Mouse (Mus musculus) left cerebral cortex, adult 6 months (tissue): ENCODE measurements around the gene Gm5150. TPM values are rescaled to one million over a fixed set of nuclear protein-coding genes. Genes with fewer than 3 reads are reported as not detected.

Experiments used
- long read RNA-seq, 2 experiments: library from polyadenylated mRNA; unstranded; transcript quantifications; one replicate each; pipeline ENCODE4 v2.0.0; 2019 to 2020
- polyA plus RNA-seq: library from polyadenylated mRNA; unstranded; fragments of <200 nt; fragmentation: Nextera tagmentation; gene quantifications from 2 replicates; pipeline ENCODE4 v1.2.3, GENCODE M21; 2021

The Gm5150 gene
- polyA plus RNA-seq = not detected in 2 replicates
- long read RNA-seq, experiment 1 = 0 reads
- long read RNA-seq, experiment 2 = 0 reads

DNA sequence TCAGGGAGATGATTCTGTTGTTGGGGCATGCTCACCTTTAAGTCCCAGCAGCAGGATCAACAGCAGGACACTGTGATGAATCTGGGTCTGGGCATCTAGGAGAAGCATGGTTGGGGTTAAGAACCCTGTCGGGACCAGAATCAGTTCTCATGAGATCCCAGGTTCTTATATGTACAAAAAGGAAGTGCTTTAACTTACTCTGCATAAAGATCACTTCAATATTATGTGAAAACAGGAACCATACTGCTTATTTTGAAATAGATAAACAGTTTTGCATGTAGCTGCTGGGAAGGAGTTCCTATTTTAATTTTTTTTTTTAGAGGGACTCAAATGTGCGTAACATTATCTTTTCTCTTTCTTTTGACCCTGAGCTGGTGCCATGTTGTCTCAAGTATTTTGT, at the start of gene Gm5150:
Gene Gm5150 (minus strand): TSS at position 223 of the 400 bp plus-strand sequence.

Other genes with a start within 250 kb of the Gm5150 start
- gene Sirpb1c, start 157.9 kb downstream of the Gm5150 start, polyA plus RNA-seq = not detected in 2 replicates